Mouse (Mus musculus) frontal cortex, postnatal 10 days (tissue): ENCODE results near the gene Kcnma1.

Experiments used
- DNase-seq, 2 experiments: peaks; one replicate each; pipeline ENCODE4 v3.0.0; 2022; ENCODE audit warnings: low spot score in 2 of 2, mixed read lengths in 1 of 2

Gene Kcnma1

GRCm38 (mm10) chr14:23857034-23857433, 157.3 kb downstream of the Kcnma1 start:
- no peak for DNase-seq

- no peak for DNase-seq
These were observed 159.3 kb downstream of the Kcnma1 start for GRCm38 (mm10) chr14:23854946-23855345.

- DNase-seq = peak; percentile 34 to 41
These were observed 165.7 kb downstream of the Kcnma1 start for GRCm38 (mm10) chr14:23848529-23849141.

- no peak for DNase-seq
These were observed 167.6 kb downstream of the Kcnma1 start for GRCm38 (mm10) chr14:23846706-23847105.

GRCm38 (mm10) chr14:23842025-23842424, 172.3 kb downstream of the Kcnma1 start:
- no peak for DNase-seq

GRCm38 (mm10) chr14:23839613-23840012, 174.7 kb downstream of the Kcnma1 start:
- DNase-seq = no peak

- DNase-seq = no peak
These were observed 178.7 kb downstream of the Kcnma1 start for GRCm38 (mm10) chr14:23835387-23836111.

- DNase-seq = no peak
These were observed 183.0 kb downstream of the Kcnma1 start for GRCm38 (mm10) chr14:23831284-23831683.

GRCm38 (mm10) chr14:23830316-23830715, 184.0 kb downstream of the Kcnma1 start:
- no peak for DNase-seq

GRCm38 (mm10) chr14:23828711-23829320, 185.5 kb downstream of the Kcnma1 start:
- DNase-seq = no peak

GRCm38 (mm10) chr14:23824937-23825336, 189.4 kb downstream of the Kcnma1 start:
- DNase-seq = no peak

GRCm38 (mm10) chr14:23824267-23824666, 190.0 kb downstream of the Kcnma1 start:
- peak in 1 of 2 experiments; percentile 35 for DNase-seq

GRCm38 (mm10) chr14:23817585-23817984, 196.7 kb downstream of the Kcnma1 start:
- DNase-seq = no peak

- no peak for DNase-seq
These were observed 204.2 kb downstream of the Kcnma1 start for GRCm38 (mm10) chr14:23810081-23810480.

- DNase-seq = no peak
These were observed 205.2 kb downstream of the Kcnma1 start for GRCm38 (mm10) chr14:23809124-23809523.

GRCm38 (mm10) chr14:23806378-23806777, 207.9 kb downstream of the Kcnma1 start:
- DNase-seq = no peak

GRCm38 (mm10) chr14:23796878-23797277, 217.4 kb downstream of the Kcnma1 start:
- no peak for DNase-seq

GRCm38 (mm10) chr14:23792674-23793073, 221.6 kb downstream of the Kcnma1 start:
- no peak for DNase-seq

- DNase-seq = no peak
These were observed 222.2 kb downstream of the Kcnma1 start for GRCm38 (mm10) chr14:23792076-23792475.

GRCm38 (mm10) chr14:23791261-23791691, 223.0 kb downstream of the Kcnma1 start:
- DNase-seq = peak; percentile 57 to 70

GRCm38 (mm10) chr14:23786687-23787073, 227.6 kb downstream of the Kcnma1 start:
- no peak for DNase-seq

- DNase-seq = peak in 1 of 2 experiments; percentile 32
These were observed 228.2 kb downstream of the Kcnma1 start for GRCm38 (mm10) chr14:23785921-23786686.
